Mouse (Mus musculus): Measurements from ENCODE around the gene Hspa1l. TPM values are rescaled to one million over a fixed set of nuclear protein-coding genes. Genes with fewer than 3 reads are reported as not detected.

Hspa1l gene
- polyA plus RNA-seq, 1 experiment from 2014 or later: 0.53 TPM

DNA sequence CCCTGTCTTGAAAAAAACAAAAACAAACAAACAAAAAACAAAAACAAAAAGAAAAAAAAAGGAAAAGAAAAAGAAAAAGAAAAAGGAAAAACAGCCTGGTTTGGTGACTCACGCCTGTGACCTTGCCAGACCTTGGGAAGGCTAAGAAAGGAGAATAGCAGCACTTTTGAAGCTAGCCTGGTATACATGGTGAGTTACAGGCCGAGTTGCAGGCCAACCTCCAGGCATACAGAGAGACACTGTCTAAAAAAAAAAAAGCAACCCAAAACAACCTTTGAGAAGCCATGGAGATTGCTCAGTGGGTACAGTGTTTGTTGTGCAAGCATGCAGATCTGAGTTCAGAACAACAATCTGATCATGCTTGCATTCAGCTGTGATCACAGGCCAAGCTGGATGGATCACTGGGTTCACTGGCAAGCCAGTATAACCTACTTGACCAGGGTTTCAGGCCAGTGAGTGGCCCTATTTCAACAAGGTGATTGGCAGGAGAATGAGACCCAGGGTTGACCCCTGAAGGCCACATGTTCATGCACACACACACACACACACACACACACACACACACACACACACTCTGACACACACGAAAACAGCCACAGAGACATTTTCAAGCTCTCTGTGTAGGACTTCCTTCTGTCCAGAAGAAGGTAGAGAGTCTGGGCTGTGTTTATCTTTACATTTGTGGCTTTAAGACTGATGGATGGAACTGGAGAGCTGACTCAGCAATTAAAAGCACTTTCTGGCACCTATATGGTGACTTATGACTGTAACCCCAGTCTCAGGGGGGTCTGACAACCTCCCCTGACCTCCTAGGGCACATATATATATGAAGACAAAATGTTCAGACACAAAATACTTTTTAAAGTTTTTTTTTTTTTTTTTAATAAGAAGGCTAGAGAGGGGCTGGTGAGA lies 3.3 kb downstream of the Hspa1l start:
- no peaks in the 10 kb centered on the region for H3K36me3 ChIP-seq (ENCODE audit: control insufficient read depth, insufficient read depth, low read length)
- no peak overlapping the region for H3K9ac ChIP-seq (ENCODE audit: low read length)
- no peaks in the 10 kb centered on the region; the same call in 1 of the 2 replicates for H3K27me3 ChIP-seq (replicated peaks; ENCODE audit: control insufficient read depth, insufficient read depth, low read length)
- no peak overlapping the region for H3K4me3 ChIP-seq (ENCODE audit: low read depth, low read length)
- no peaks in the 10 kb centered on the region for H3K9me3 ChIP-seq (ENCODE audit: control insufficient read depth, low read length)
- no peak overlapping the region for H3K4me2 ChIP-seq (ENCODE audit: low read length)
- DNase-seq (ENCODE audit: low spot score) (no peak), ATAC-seq (replicated peaks; ENCODE audit: low FRiP score, low TSS enrichment, low read depth) (no peak)
- 79% methylated on average over 3 of the region's 3 CpGs for WGBS
- H3K27ac ChIP-seq (ENCODE audit: low read depth): no peak overlapping the region
- H3K4me1 ChIP-seq (replicated peaks; ENCODE audit: control insufficient read depth, insufficient read depth, low read length): peaks cover 7% of the 10 kb centered on the region

DNA sequence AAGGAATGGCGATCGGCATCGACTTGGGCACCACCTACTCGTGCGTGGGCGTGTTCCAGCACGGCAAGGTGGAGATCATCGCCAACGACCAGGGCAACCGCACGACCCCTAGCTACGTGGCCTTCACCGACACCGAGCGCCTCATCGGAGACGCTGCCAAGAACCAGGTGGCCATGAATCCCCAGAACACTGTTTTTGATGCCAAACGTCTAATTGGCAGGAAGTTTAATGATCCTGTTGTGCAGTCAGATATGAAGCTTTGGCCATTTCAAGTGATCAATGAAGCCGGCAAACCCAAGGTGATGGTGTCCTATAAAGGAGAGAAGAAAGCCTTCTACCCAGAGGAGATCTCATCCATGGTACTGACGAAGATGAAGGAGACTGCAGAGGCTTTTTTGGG lies 4.5 kb downstream of the Hspa1l start:
- H3K4me1 ChIP-seq (replicated peaks; ENCODE audit: control insufficient read depth, insufficient read depth, low read length): peaks cover 12% of the 10 kb centered on the region
- H3K4me2 ChIP-seq (ENCODE audit: low read length): no peak overlapping the region
- no peaks in the 10 kb centered on the region; the same call in 1 of the 2 replicates for H3K27me3 ChIP-seq (replicated peaks; ENCODE audit: control insufficient read depth, insufficient read depth, low read length)
- no peak overlapping the region for H3K4me3 ChIP-seq (ENCODE audit: low read depth, low read length)
- WGBS: 95% methylated on average over 20 of the region's 20 CpGs
- DNase-seq (ENCODE audit: low spot score) (no peak), ATAC-seq (replicated peaks; ENCODE audit: low FRiP score, low TSS enrichment, low read depth) (no peak)
- H3K9me3 ChIP-seq (ENCODE audit: control insufficient read depth, low read length): no peaks in the 10 kb centered on the region
- no peaks in the 10 kb centered on the region for H3K36me3 ChIP-seq (ENCODE audit: control insufficient read depth, insufficient read depth, low read length)
- no peak overlapping the region for H3K9ac ChIP-seq (ENCODE audit: low read length)
- H3K27ac ChIP-seq (ENCODE audit: low read depth): no peak overlapping the region

GRCm38 (mm10) chr17:34978239-34978638 lies 5.7 kb downstream of the Hspa1l start:
- DNase-seq (ENCODE audit: low spot score) (no peak), ATAC-seq (replicated peaks; ENCODE audit: low FRiP score, low TSS enrichment, low read depth) (no peak)
- Histone ChIP-seq H3K9ac (ENCODE audit: low read length) (no peak overlapping the region), H3K27ac (ENCODE audit: low read depth) (no peak overlapping the region), H3K27me3 (replicated peaks; ENCODE audit: control insufficient read depth, insufficient read depth, low read length) (no peaks in the 10 kb centered on the region), H3K4me2 (ENCODE audit: low read length) (no peak overlapping the region), H3K9me3 (ENCODE audit: control insufficient read depth, low read length) (no peaks in the 10 kb centered on the region), H3K4me3 (ENCODE audit: low read depth, low read length) (no peak overlapping the region), H3K4me1 (replicated peaks; ENCODE audit: control insufficient read depth, insufficient read depth, low read length) (peaks cover 21% of the 10 kb centered on the region), H3K36me3 (ENCODE audit: control insufficient read depth, insufficient read depth, low read length) (no peaks in the 10 kb centered on the region)
- WGBS: 87% methylated on average over 27 of the region's 27 CpGs

GRCm38 (mm10) chr17:34979631-34980030 lies 7.1 kb downstream of the Hspa1l start:
- Histone ChIP-seq H3K9me3 (ENCODE audit: control insufficient read depth, low read length) (no peaks in the 10 kb centered on the region), H3K4me1 (replicated peaks; ENCODE audit: control insufficient read depth, insufficient read depth, low read length) (peaks cover 24% of the 10 kb centered on the region), H3K4me3 (ENCODE audit: low read depth, low read length) (no peak overlapping the region), H3K9ac (ENCODE audit: low read length) (no peak overlapping the region), H3K27ac (ENCODE audit: low read depth) (no peak overlapping the region), H3K36me3 (ENCODE audit: control insufficient read depth, insufficient read depth, low read length) (no peaks in the 10 kb centered on the region), H3K4me2 (ENCODE audit: low read length) (no peak overlapping the region), H3K27me3 (replicated peaks; ENCODE audit: control insufficient read depth, insufficient read depth, low read length) (no peaks in the 10 kb centered on the region)
- ATAC-seq (replicated peaks; ENCODE audit: low FRiP score, low TSS enrichment, low read depth) (no peak), DNase-seq (ENCODE audit: low spot score) (peak; percentile 38)
- 91% methylated on average over 4 of the region's 4 CpGs for WGBS

DNA sequence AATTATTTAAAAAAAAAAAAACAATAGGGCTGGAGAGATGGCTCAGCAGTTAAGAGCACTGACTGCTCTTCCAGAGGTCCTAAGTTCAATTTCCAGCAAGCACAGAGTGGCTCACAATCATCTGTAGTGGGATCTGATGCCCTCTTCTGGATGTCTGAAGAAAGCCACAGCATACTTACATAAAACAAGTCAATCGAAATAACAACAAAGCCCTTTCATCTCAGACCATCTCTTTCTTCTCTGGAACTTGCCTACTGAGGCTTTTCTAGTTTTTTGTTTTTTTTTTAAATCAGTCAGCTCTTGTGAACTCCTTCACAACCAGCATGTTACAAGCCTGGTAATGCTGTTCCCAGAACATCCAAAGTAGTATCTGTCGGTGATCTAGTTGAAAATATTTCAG lies 8.2 kb downstream of the Hspa1l start:
- WGBS: 11% methylated on average over 2 of the region's 2 CpGs
- no peak for ATAC-seq (replicated peaks; ENCODE audit: low FRiP score, low TSS enrichment, low read depth)

GRCm38 (mm10) chr17:34981690-34982180 lies 9.2 kb downstream of the Hspa1l start, which contains the start of gene Lsm2:
Lsm2 (plus strand) TSS chr17:34981862.
- Histone ChIP-seq H3K27me3 (replicated peaks; ENCODE audit: control insufficient read depth, insufficient read depth, low read length) (no peaks in the 10 kb centered on the region), H3K4me1 (replicated peaks; ENCODE audit: control insufficient read depth, insufficient read depth, low read length) (peaks cover 24% of the 10 kb centered on the region), H3K27ac (ENCODE audit: low read depth) (peak within 1 kb of the TSS; percentile 99), H3K4me3 (ENCODE audit: low read depth, low read length) (peak within 1 kb of the TSS; percentile 91), H3K9me3 (ENCODE audit: control insufficient read depth, low read length) (no peaks in the 10 kb centered on the region), H3K9ac (ENCODE audit: low read length) (peak within 1 kb of the TSS; percentile 91), H3K36me3 (ENCODE audit: control insufficient read depth, insufficient read depth, low read length) (peaks cover 20% of the 10 kb centered on the region), H3K4me2 (ENCODE audit: low read length) (peak within 1 kb of the TSS; percentile 90)
- ATAC-seq (replicated peaks; ENCODE audit: low FRiP score, low TSS enrichment, low read depth): peak; percentile 89
- WGBS: under 1% methylated on average over 58 of the region's 58 CpGs
- peak; percentile 97 for DNase-seq (ENCODE audit: low spot score)

More for the DNA sequence above, 8.2 kb downstream of the Hspa1l start:
- H3K4me1 ChIP-seq (replicated peaks; ENCODE audit: control insufficient read depth, insufficient read depth, low read length): peaks cover 24% of the 10 kb centered on the region
- peak overlapping the region; percentile 91 for H3K9ac ChIP-seq (ENCODE audit: low read length)
- no peaks in the 10 kb centered on the region for H3K9me3 ChIP-seq (ENCODE audit: control insufficient read depth, low read length)
- DNase-seq (ENCODE audit: low spot score): no peak
- no peaks in the 10 kb centered on the region for H3K27me3 ChIP-seq (replicated peaks; ENCODE audit: control insufficient read depth, insufficient read depth, low read length)
- peaks cover 9% of the 10 kb centered on the region for H3K36me3 ChIP-seq (ENCODE audit: control insufficient read depth, insufficient read depth, low read length)
- peak overlapping the region; percentile 90 for H3K4me2 ChIP-seq (ENCODE audit: low read length)
- peak overlapping the region; percentile 91 for H3K4me3 ChIP-seq (ENCODE audit: low read depth, low read length)
- H3K27ac ChIP-seq (ENCODE audit: low read depth): peak overlapping the region; percentile 99; the same call in 1 of the 2 replicates

DNA sequence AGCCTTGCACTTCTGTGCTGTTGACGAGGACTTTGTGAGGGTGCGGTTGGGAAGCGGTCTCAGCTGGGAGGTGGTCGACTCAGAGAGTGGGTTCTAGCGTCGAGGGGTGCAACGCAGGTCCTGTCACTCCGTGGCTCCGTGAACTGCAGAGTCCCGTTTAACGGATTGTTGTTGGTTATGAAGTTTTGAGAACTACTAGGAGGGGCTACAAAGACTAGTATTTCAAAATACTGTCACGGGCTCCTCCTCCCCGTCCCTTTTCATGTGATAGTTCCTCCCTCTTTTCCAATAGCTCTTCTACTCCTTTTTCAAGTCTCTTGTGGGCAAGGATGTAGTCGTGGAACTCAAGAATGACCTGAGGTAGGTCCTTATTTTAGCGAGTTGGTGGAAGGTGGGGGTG lies 9.8 kb downstream of the Hspa1l start:
- H3K4me1 ChIP-seq (replicated peaks; ENCODE audit: control insufficient read depth, insufficient read depth, low read length): peaks cover 24% of the 10 kb centered on the region
- H3K27ac ChIP-seq (ENCODE audit: low read depth): peak overlapping the region; percentile 99
- DNase-seq (ENCODE audit: low spot score): no peak
- ATAC-seq (replicated peaks; ENCODE audit: low FRiP score, low TSS enrichment, low read depth): no peak; the same call in 1 of the 2 replicates
- WGBS: under 1% methylated on average over 15 of the region's 15 CpGs
- H3K4me3 ChIP-seq (ENCODE audit: low read depth, low read length): peak overlapping the region; percentile 91
- peak overlapping the region; percentile 91 for H3K9ac ChIP-seq (ENCODE audit: low read length)
- H3K36me3 ChIP-seq (ENCODE audit: control insufficient read depth, insufficient read depth, low read length): peaks cover 22% of the 10 kb centered on the region
- H3K4me2 ChIP-seq (ENCODE audit: low read length): peak overlapping the region; percentile 90
- H3K27me3 ChIP-seq (replicated peaks; ENCODE audit: control insufficient read depth, insufficient read depth, low read length): no peaks in the 10 kb centered on the region
- H3K9me3 ChIP-seq (ENCODE audit: control insufficient read depth, low read length): no peaks in the 10 kb centered on the region

GRCm38 (mm10) chr17:34984218-34984617 lies 11.7 kb downstream of the Hspa1l start:
- Histone ChIP-seq H3K9me3 (ENCODE audit: control insufficient read depth, low read length) (no peaks in the 10 kb centered on the region), H3K27ac (ENCODE audit: low read depth) (no peak overlapping the region), H3K9ac (ENCODE audit: low read length) (no peak overlapping the region), H3K27me3 (replicated peaks; ENCODE audit: control insufficient read depth, insufficient read depth, low read length) (no peaks in the 10 kb centered on the region), H3K36me3 (ENCODE audit: control insufficient read depth, insufficient read depth, low read length) (peaks cover 32% of the 10 kb centered on the region), H3K4me1 (replicated peaks; ENCODE audit: control insufficient read depth, insufficient read depth, low read length) (peaks cover 24% of the 10 kb centered on the region), H3K4me2 (ENCODE audit: low read length) (no peak overlapping the region), H3K4me3 (ENCODE audit: low read depth, low read length) (no peak overlapping the region)
- ATAC-seq (replicated peaks; ENCODE audit: low FRiP score, low TSS enrichment, low read depth): no peak
- WGBS: 82% methylated on average over 2 of the region's 2 CpGs
- DNase-seq (ENCODE audit: low spot score): no peak

All from intestine, embryonic 14.5 days (tissue).